ENCODE assay signal across 7 mouse cellular contexts in genomic region chr10:128210954-128211353, GRCm38 (mm10). TPM values are rescaled to one million over a fixed set of nuclear protein-coding genes. Genes with fewer than 3 reads are reported as not detected.
DNase-seq lines count a peak whose midpoint lies in the region; ATAC-seq and TF ChIP-seq lines count a peak whose summit lies in the region.

No protein-coding gene starts in this region.

- TF ChIP-seq POLR2A in bone marrow, adult 2 months (IDR thresholded peaks at IDR 0.05; ENCODE audit: borderline replicate concordance, control insufficient read depth, low read depth, low read length), result no peak

- 12% methylated on average over 14 of the region's 14 CpGs for WGBS in bone marrow, adult 2 months
- 31% methylated on average over 14 of the region's 14 CpGs for WGBS in limb, embryonic 12.5 days
- 31% methylated on average over 14 of the region's 14 CpGs for WGBS in neural tube, embryonic 12.5 days

- peak overlapping the region; percentile 81 for H3K4me3 ChIP-seq in bone marrow, adult 2 months (replicated peaks; ENCODE audit: control insufficient read depth, low read depth, low read length)
- H3K4me3 ChIP-seq in limb, embryonic 12.5 days (replicated peaks), result peak overlapping the region; percentile 66
- peak overlapping the region; percentile 45 for H3K4me3 ChIP-seq in neural tube, embryonic 12.5 days

- no peaks in the 10 kb centered on the region; the same call in 1 of the 2 replicates for H3K4me1 ChIP-seq in bone marrow, adult 2 months (ENCODE audit: control insufficient read depth, insufficient read depth, low read length)
- H3K4me1 ChIP-seq in limb, embryonic 12.5 days (replicated peaks), result peaks cover 14% of the 10 kb centered on the region
- peaks cover 12% of the 10 kb centered on the region for H3K4me1 ChIP-seq in neural tube, embryonic 12.5 days

- H3K36me3 ChIP-seq in limb, embryonic 12.5 days, result peaks cover 33% of the 10 kb centered on the region
- no peaks in the 10 kb centered on the region for H3K36me3 ChIP-seq in neural tube, embryonic 12.5 days

- peak; percentile 11 for DNase-seq in right cerebral cortex, postnatal 25 days
- no peak for DNase-seq in right cerebral cortex, postnatal 14 days
- DNase-seq in c-Kit-positive CD71-positive TER-119-positive erythroid progenitor cells, embryonic 14.5 days (ENCODE audit: low spot score), result no peak

- TF ChIP-seq CTCF in bone marrow, adult 2 months (IDR thresholded peaks at IDR 0.05; ENCODE audit: control insufficient read depth, insufficient read depth, low read length), result no peak

- H3K9ac ChIP-seq in limb, embryonic 12.5 days (replicated peaks), result peak overlapping the region; percentile 67
- peak overlapping the region; percentile 47 for H3K9ac ChIP-seq in neural tube, embryonic 12.5 days

- peak overlapping the region; percentile 85 for H3K4me2 ChIP-seq in limb, embryonic 12.5 days
- peak overlapping the region; percentile 70 for H3K4me2 ChIP-seq in neural tube, embryonic 12.5 days (replicated peaks)

- peak; percentile 58 for ATAC-seq in granulocyte monocyte progenitor cell, adult 5-6 weeks (replicated peaks; ENCODE audit: poor library complexity, severe bottlenecking)
- ATAC-seq in limb, embryonic 12.5 days (ENCODE audit: insufficient number of reproducible peaks, insufficient read depth, low FRiP score, low TSS enrichment, low read depth), result no peak
- ATAC-seq in neural tube, embryonic 12.5 days (ENCODE audit: low FRiP score, low read depth), result peak; percentile 34; the same call in 1 of the 2 replicates

- H3K27me3 ChIP-seq in limb, embryonic 12.5 days, result peaks cover 12% of the 10 kb centered on the region
- no peaks in the 10 kb centered on the region; the same call in 1 of the 2 replicates for H3K27me3 ChIP-seq in neural tube, embryonic 12.5 days (replicated peaks)

- H3K27ac ChIP-seq in bone marrow, adult 2 months (ENCODE audit: control insufficient read depth, insufficient read depth, low read depth, low read length, poor library complexity), result no peak overlapping the region
- 0 out of 2 replicates have a peak overlapping the region, but pooled peaks have one; percentile 7 for H3K27ac ChIP-seq in limb, embryonic 12.5 days
- H3K27ac ChIP-seq in neural tube, embryonic 12.5 days, result no peak overlapping the region

- no peaks in the 10 kb centered on the region for H3K9me3 ChIP-seq in limb, embryonic 12.5 days
- no peaks in the 10 kb centered on the region for H3K9me3 ChIP-seq in neural tube, embryonic 12.5 days

RNA-seq across cellular contexts. Expression of gene Spryd4, which starts 0.7 kb away (rescaled TPM):
- 5.1 and 5.3 TPM in 2 replicates for polyA plus RNA-seq in bone marrow, adult 2 months (2011; ENCODE audit: insufficient read depth, insufficient read length, low replicate concordance, missing spikeins)
- 15.1 and 16.3 TPM in 2 replicates for total RNA-seq in granulocyte monocyte progenitor cell, adult 5-6 weeks (2014; fragmentation: Nextera tagmentation)
- total RNA-seq in granulocyte monocyte progenitor cell, adult 5-6 weeks (2017), result 9.7 and 19.2 TPM in 2 replicates
- polyA plus RNA-seq in limb, embryonic 12.5 days (2016; fragmentation: Nextera tagmentation; extraction: Ambion mirVana), result 31.0 and 32.4 TPM in 2 replicates
- 21.8 and 21.9 TPM in 2 replicates for polyA plus RNA-seq in neural tube, embryonic 12.5 days (2016; fragmentation: Nextera tagmentation; extraction: Ambion mirVana)

RNA-seq across cellular contexts. Expression of gene Mip, which starts 14.7 kb away (rescaled TPM):
- not detected in 2 replicates for polyA plus RNA-seq in bone marrow, adult 2 months (2011; ENCODE audit: insufficient read depth, insufficient read length, low replicate concordance, missing spikeins)
- total RNA-seq in granulocyte monocyte progenitor cell, adult 5-6 weeks (2014; fragmentation: Nextera tagmentation), result 0.75 TPM in 1 of 2 replicates, not detected in the other
- total RNA-seq in granulocyte monocyte progenitor cell, adult 5-6 weeks (2017), result not detected in 2 replicates
- polyA plus RNA-seq in limb, embryonic 12.5 days (2016; fragmentation: Nextera tagmentation; extraction: Ambion mirVana), result 0.38 and 0.44 TPM in 2 replicates
- polyA plus RNA-seq in neural tube, embryonic 12.5 days (2016; fragmentation: Nextera tagmentation; extraction: Ambion mirVana), result not detected in 2 replicates

RNA-seq across cellular contexts. Expression of gene Gls2, which starts 16.7 kb away (rescaled TPM):
- 1.3 and 3.2 TPM in 2 replicates for polyA plus RNA-seq in bone marrow, adult 2 months (2011; ENCODE audit: insufficient read depth, insufficient read length, low replicate concordance, missing spikeins)
- not detected in 2 replicates for total RNA-seq in granulocyte monocyte progenitor cell, adult 5-6 weeks (2014; fragmentation: Nextera tagmentation)
- not detected in 2 replicates for total RNA-seq in granulocyte monocyte progenitor cell, adult 5-6 weeks (2017)
- polyA plus RNA-seq in limb, embryonic 12.5 days (2016; fragmentation: Nextera tagmentation; extraction: Ambion mirVana), result 1.5 and 2.3 TPM in 2 replicates
- polyA plus RNA-seq in neural tube, embryonic 12.5 days (2016; fragmentation: Nextera tagmentation; extraction: Ambion mirVana), result 1.00 and 1.5 TPM in 2 replicates

RNA-seq across cellular contexts. Expression of gene Timeless, which starts 20.9 kb away (rescaled TPM):
- polyA plus RNA-seq in bone marrow, adult 2 months (2011; ENCODE audit: insufficient read depth, insufficient read length, low replicate concordance, missing spikeins), result 45.9 and 61.1 TPM in 2 replicates
- 55.4 and 70.5 TPM in 2 replicates for total RNA-seq in granulocyte monocyte progenitor cell, adult 5-6 weeks (2014; fragmentation: Nextera tagmentation)
- 64.0 and 71.4 TPM in 2 replicates for total RNA-seq in granulocyte monocyte progenitor cell, adult 5-6 weeks (2017)
- 103 and 108 TPM in 2 replicates for polyA plus RNA-seq in limb, embryonic 12.5 days (2016; fragmentation: Nextera tagmentation; extraction: Ambion mirVana)
- 48.6 and 50.6 TPM in 2 replicates for polyA plus RNA-seq in neural tube, embryonic 12.5 days (2016; fragmentation: Nextera tagmentation; extraction: Ambion mirVana)

RNA-seq across cellular contexts. Expression of gene Rbms2, which starts 30.9 kb away (rescaled TPM):
- 5.9 and 16.2 TPM in 2 replicates for polyA plus RNA-seq in bone marrow, adult 2 months (2011; ENCODE audit: insufficient read depth, insufficient read length, low replicate concordance, missing spikeins)
- 14.3 and 20.5 TPM in 2 replicates for total RNA-seq in granulocyte monocyte progenitor cell, adult 5-6 weeks (2014; fragmentation: Nextera tagmentation)
- total RNA-seq in granulocyte monocyte progenitor cell, adult 5-6 weeks (2017), result 1.8 and 2.1 TPM in 2 replicates
- 33.0 and 33.5 TPM in 2 replicates for polyA plus RNA-seq in limb, embryonic 12.5 days (2016; fragmentation: Nextera tagmentation; extraction: Ambion mirVana)
- polyA plus RNA-seq in neural tube, embryonic 12.5 days (2016; fragmentation: Nextera tagmentation; extraction: Ambion mirVana), result 17.2 and 20.0 TPM in 2 replicates
